Mouse (Mus musculus) CH12.LX (cell line): ENCODE results near the gene 4930404N11Rik.

Experiments
- CTCF ChIP-seq, 2 experiments: IDR thresholded peaks in 1 of 2; conservative IDR thresholded peaks in 1 of 2; 2 replicates each; pipeline ENCODE4 v1.5.1; 2011 to 2012; ENCODE audit warnings: low read depth in 2 of 2, low read length in 2 of 2, improper control_type of control experiment in 1 of 2, inconsistent platforms in 1 of 2, mild to moderate bottlenecking in 1 of 2, moderate library complexity in 1 of 2
- E2F4 ChIP-seq: IDR thresholded peaks from 2 replicates; pipeline ENCODE4 v1.6.1; 2011; ENCODE audit warnings: low read depth, low read length, improper control_type of control experiment; ENCODE audit not compliant: insufficient replicate concordance
- ELF1 ChIP-seq: IDR thresholded peaks from 2 replicates; pipeline ENCODE4 v1.6.1; 2014; ENCODE audit warnings: low read depth, mild to moderate bottlenecking, inconsistent platforms, low read length, improper control_type of control experiment
- EP300 ChIP-seq: IDR thresholded peaks from 2 replicates; pipeline ENCODE4 v1.6.1; 2011; ENCODE audit warnings: low read length, improper control_type of control experiment
- GABPA ChIP-seq: IDR thresholded peaks from 2 replicates; pipeline ENCODE4 v1.6.1; 2012; ENCODE audit warnings: low read depth, low read length, improper control_type of control experiment, inconsistent platforms; ENCODE audit not compliant: insufficient replicate concordance
- MAX ChIP-seq: IDR thresholded peaks from 2 replicates; pipeline ENCODE4 v1.6.1; 2011; ENCODE audit warnings: low read length, improper control_type of control experiment
- MEF2A ChIP-seq: IDR thresholded peaks from 2 replicates; pipeline ENCODE4 v1.6.1; 2014; ENCODE audit warnings: low read depth, mild to moderate bottlenecking, inconsistent platforms, low read length, improper control_type of control experiment, borderline replicate concordance
- POLR2A ChIP-seq: IDR thresholded peaks from 2 replicates; pipeline ENCODE4 v1.6.1; 2011; ENCODE audit warnings: low read depth, mild to moderate bottlenecking, improper control_type of control experiment, low read length
- TCF12 ChIP-seq: IDR thresholded peaks from 2 replicates; pipeline ENCODE4 v1.6.1; 2014; ENCODE audit warnings: low read depth, mild to moderate bottlenecking, inconsistent platforms, low read length, improper control_type of control experiment
- ZC3H11A ChIP-seq: IDR thresholded peaks from 2 replicates; pipeline ENCODE4 v1.6.1; 2012; ENCODE audit warnings: low read depth, mild to moderate bottlenecking, inconsistent platforms, low read length, improper control_type of control experiment

DNA sequence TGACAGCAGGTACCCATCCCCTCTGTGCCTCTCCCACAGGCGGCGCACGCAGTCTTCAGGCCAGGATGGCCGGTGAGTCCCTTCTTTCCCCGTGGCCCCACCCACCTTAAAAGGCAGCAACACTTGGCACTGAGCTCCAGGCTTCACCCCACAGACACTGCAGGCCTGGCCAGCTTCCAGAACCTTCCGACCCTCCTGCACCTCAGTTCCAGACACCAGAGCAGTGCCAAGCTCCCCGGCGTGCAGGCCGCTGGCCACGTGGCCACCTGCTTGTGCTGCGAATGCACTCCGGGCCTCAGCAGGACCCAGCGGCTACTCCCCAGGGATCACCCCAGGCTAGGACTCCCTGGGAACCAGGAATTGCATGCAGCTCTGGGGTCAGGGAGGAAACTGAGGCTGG lies 52.0 kb downstream of the 4930404N11Rik start:
- TF ChIP-seq GABPA (no peak), CTCF (conservative IDR thresholded peaks at IDR 0.05 in 1 of 2, IDR thresholded peaks at IDR 0.05 in 1 of 2; ENCODE audit: low read depth in 2 of 2, low read length in 2 of 2) (no peak), TCF12 (no peak), ELF1 (no peak), MEF2A (no peak), POLR2A (no peak), EP300 (no peak), ZC3H11A (no peak), E2F4 (no peak), MAX (no peak)
